Mouse (Mus musculus): ENCODE measurements at regions not wholly inside any gene's neighbourhood (a gene's known extent, or its start where the extent isn't known, plus 50 kb on each side); places are given as distances from the start of the nearest gene placed in this dataset.

DNA sequence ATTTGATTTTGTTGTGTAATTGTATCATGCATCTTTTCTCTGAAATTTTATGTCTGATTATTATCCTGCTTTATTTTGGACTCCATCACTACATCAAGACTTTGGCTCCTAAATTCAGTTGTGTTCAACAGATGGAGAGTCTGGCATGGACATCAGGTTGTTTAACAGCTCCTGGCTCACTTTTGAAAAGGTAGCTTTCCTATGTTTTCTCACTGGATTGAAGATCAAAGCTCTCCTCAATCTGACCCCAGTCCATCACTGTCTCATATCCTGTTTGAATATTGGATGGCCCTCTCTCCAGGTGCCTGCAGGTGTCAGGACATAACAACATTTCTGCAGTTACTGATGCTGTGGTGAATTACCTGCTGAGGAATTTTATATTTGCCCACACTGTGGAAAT lies 265.8 kb upstream of the Cntnap2 start:
- DNase-seq (ENCODE audit: low read depth, low spot score) = no peak

DNA sequence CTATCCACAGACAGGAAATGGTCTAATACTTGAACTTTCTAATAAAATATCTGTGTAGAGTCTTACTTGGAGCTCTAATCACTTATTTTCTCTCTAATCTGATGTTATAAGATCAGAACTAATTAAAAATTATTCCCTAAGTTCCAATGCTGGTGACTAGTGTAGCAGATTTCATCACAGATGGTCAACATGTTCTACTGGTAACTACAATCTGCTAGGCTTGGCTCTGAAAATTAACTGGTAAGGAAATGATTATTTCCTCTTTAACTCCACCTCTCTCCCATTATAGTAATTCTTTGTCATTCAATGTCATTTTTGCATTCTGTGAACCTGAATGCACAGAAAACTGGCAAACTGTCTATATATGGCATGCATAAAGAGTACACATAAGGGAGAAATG lies 243.8 kb upstream of the Cntnap2 start:
- peak; percentile 26 for DNase-seq (ENCODE audit: low read depth, low spot score)

DNA sequence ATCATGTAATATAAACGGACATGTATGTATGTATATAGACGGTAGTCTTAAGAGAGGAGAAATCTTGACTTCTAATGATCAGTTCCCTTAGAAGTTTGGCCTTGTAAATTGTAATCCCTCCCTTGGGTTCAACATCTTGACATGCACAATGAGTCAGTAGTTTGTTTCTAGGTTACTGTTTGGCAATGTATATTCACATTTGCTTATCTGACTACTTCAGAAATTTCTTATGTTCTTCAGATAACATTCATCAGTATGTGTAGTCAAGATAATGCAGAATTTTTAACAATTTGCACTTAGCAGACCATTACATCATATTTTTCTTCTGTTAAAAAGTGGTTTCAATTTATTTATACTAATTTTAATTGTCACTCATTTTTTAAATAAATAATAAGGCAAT lies 215.0 kb upstream of the Cntnap2 start:
- DNase-seq (ENCODE audit: low read depth, low spot score) = no peak

DNA sequence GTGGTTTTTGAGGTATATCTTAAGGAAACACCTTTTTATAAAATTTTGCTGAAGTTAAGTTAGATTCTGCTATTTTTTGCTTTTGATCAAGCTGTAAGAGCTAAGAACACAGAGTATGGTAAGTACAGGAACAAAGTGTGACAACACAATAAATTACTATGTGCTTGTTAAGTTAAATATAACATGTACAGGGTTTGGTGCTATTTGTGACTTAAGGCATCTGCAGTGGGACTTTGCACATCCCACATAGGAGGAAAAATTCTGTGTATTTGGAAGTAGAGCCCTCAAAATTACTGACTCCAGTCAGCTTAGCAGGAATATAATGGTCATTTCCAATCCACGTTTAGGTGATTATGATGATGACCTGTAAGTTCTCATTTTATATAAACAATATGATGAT lies 209.7 kb upstream of the Cntnap2 start:
- no peak for DNase-seq (ENCODE audit: low read depth, low spot score)

DNA sequence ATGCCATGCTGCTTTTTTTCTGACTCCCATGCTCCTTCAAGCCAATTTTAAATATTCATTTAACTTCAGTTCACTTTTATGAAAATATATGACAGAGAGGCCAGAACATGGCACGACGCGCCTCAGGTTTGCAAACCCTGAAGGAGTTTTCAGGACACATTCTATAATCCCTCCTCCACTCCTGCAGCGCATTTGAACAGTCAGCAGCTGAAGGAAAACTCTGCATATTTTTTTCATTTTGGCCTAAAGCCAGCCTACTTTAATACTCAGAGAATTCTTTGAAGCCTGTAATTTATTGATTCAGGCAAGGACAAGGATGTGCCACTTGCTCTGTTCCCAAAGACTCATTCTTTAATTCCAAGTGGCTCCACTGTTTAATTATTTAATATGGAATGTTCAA lies 208.3 kb upstream of the Cntnap2 start:
- no peak for DNase-seq (ENCODE audit: low read depth, low spot score)

DNA sequence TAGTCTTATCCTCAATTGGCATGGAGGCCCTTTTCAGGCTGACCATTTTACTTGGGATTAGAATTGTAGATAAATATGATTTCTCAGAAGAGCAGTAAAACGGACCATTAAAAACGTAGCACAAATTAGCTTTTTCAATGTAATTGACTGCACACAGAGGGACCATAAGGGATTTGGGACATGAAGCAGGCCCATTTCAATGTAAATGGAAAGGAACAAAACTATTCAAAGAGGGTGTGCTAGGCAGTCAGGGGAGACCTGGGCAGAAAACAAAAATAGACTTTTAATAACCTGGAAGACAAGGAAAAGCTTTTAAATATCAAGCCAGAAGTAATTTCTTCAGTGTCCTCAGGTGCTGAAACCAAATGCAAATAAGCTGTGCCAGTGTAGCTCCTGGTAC lies 158.9 kb upstream of the Cntnap2 start:
- no peak for DNase-seq (ENCODE audit: low read depth, low spot score)

All from brain, embryonic 18.5 days (tissue).